Mouse (Mus musculus) liver, embryonic 16.5 days (tissue): Measurements from ENCODE around the gene Atp6v1e1. TPM values are rescaled to one million over a fixed set of nuclear protein-coding genes. Genes with fewer than 3 reads are reported as not detected.
"Not testable (repeated sequence)": the region's sequence is repeated elsewhere in the genome, so short reads cannot be mapped to it uniquely, and the experiment has no call there.

Source experiments
- ATAC-seq: fragments of 200-750 bp; cut with Nextera tagmentation; 2 replicates; pipeline ENCODE4 v1.8.0; 2017; ENCODE audit warnings: low read depth, mild to moderate bottlenecking, moderate number of reproducible peaks, moderate library complexity
- H3K27ac ChIP-seq: fragments of 300-500 bp; sonication (generic); 2 replicates; pipeline ENCODE4 v1.5.1; 2014; ENCODE audit warnings: mild to moderate bottlenecking, low read length
- H3K27me3 ChIP-seq: fragments of 300-500 bp; sonication (generic); 2 replicates; pipeline ENCODE4 v1.6.1; 2014; ENCODE audit warnings: low read depth, low read length, mixed read lengths; ENCODE audit not compliant: control insufficient read depth, insufficient read depth
- H3K36me3 ChIP-seq: fragments of 300-500 bp; sonication (generic); 2 replicates; pipeline ENCODE4 v1.6.1; 2014; ENCODE audit warnings: mild to moderate bottlenecking; ENCODE audit not compliant: control insufficient read depth, insufficient read depth
- H3K4me1 ChIP-seq: fragments of 300-500 bp; sonication (generic); 2 replicates; pipeline ENCODE4 v1.6.1; 2014; ENCODE audit warnings: low read depth, low read length, mixed read lengths; ENCODE audit not compliant: control insufficient read depth
- H3K4me2 ChIP-seq: fragments of 300-500 bp; sonication (generic); 2 replicates; pipeline ENCODE4 v1.6.1; 2014; ENCODE audit warnings: low read depth, low read length, mixed read lengths
- H3K4me3 ChIP-seq: fragments of 300-500 bp; sonication (generic); 2 replicates; pipeline ENCODE4 v1.5.1; 2014; ENCODE audit warnings: low read depth, mild to moderate bottlenecking, low read length
- H3K9ac ChIP-seq: fragments of 300-500 bp; sonication (generic); 2 replicates; pipeline ENCODE4 v1.6.1; 2014; ENCODE audit warnings: low read depth, low read length
- H3K9me3 ChIP-seq: fragments of 300-500 bp; sonication (generic); replicated peaks from 2 replicates; pipeline ENCODE4 v1.6.1; 2016; ENCODE audit warnings: low read length; ENCODE audit not compliant: control insufficient read depth
- WGBS: fragments of 180-500 bp; shearing (Covaris S2); extraction: QIAGEN DNeasy Blood & Tissue Kit; methylation state at CpG from one replicate; pipeline ENCODE4 v1.1.7; 2014; ENCODE audit not compliant: insufficient replicate concordance; 5-methylcytosine and 5-hydroxymethylcytosine counted together
- polyA plus RNA-seq: library from polyadenylated mRNA; unstranded; fragments of >200 nt; fragmentation: Nextera tagmentation; extraction: Ambion mirVana; gene quantifications from 2 replicates; pipeline ENCODE4 v1.2.1, GENCODE M21; 2015

Atp6v1e1 gene
- polyA plus RNA-seq, result 171 and 172 TPM in 2 replicates

DNA sequence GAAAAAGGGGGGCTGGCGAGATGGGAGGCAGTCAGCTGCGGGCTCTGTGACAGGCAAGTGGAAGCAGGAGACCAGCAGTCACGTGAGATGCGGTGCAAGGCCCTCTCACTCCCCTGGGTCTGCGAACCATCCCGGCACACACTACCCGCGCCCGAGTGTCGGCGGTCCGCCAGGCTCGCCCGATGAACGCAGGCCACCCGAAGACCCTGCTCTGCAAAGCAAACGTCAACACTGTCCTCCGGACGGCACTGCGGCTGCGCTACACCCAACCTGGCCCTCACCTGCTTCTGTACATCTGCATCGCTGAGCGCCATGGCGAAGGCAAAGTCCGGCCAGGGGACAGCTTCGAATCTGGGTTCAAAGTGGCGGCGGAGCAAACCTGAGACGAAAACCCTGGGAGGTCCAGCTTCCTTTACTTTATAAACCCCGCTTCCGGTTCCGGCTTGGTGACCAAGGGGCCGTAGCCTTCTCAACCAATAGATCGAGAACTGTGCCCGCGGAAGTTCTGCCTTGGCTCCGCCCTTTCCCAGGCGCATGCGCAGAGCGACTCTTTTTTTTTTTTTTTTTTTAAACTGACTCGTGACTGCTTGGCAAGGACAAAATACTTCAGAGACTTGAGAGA lies at the start of gene Atp6v1e1:
Atp6v1e1 (minus strand) TSS at position 487 of the 622 bp plus-strand sequence.
- ATAC-seq, result peak; percentile 91
- peaks cover 27% of the 10 kb centered on the region for H3K4me1 ChIP-seq
- under 1% methylated on average over 41 of the region's 41 CpGs for WGBS

DNA sequence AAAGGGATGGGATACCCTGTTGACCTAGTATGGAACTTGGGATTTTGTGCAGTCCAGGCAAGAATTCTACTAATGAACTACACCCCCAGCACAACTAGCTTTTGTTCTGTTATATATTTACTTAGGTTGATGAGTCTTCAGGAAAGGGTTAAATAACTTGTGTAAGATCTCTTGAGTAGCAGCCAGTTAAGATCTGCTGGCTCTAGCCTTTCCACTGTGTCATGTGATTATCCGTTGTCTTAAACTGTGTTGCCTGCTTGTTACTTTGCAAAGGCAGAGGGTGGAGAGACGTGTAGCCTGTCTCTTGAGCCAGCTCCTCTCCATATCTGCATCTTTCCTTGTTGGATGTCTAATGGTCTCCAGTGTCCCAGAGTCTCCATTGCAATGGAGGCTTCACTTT lies 48.7 kb upstream of the Atp6v1e1 start:
- H3K4me2 ChIP-seq, result no peak overlapping the region
- H3K4me3 ChIP-seq, result no peak overlapping the region
- H3K9me3 ChIP-seq, result no peaks in the 10 kb centered on the region
- H3K4me1 ChIP-seq, result peaks cover 8% of the 10 kb centered on the region
- H3K36me3 ChIP-seq, result peaks cover 11% of the 10 kb centered on the region; the same call in 1 of the 2 replicates
- H3K27me3 ChIP-seq, result no peaks in the 10 kb centered on the region
- no peak overlapping the region for H3K27ac ChIP-seq
- 70% methylated on average over 2 of the region's 2 CpGs for WGBS
- no peak overlapping the region for H3K9ac ChIP-seq
- ATAC-seq, result no peak

More for the DNA sequence above, at the start of gene Atp6v1e1:
- Histone ChIP-seq H3K4me3 (peak within 1 kb of the TSS; percentile 98), H3K9ac (peak within 1 kb of the TSS; percentile 94), H3K9me3 (no peaks in the 10 kb centered on the region), H3K36me3 (peaks cover 21% of the 10 kb centered on the region), H3K27ac (peak within 1 kb of the TSS; percentile 98), H3K27me3 (no peaks in the 10 kb centered on the region), H3K4me2 (peak within 1 kb of the TSS; percentile 72)

DNA sequence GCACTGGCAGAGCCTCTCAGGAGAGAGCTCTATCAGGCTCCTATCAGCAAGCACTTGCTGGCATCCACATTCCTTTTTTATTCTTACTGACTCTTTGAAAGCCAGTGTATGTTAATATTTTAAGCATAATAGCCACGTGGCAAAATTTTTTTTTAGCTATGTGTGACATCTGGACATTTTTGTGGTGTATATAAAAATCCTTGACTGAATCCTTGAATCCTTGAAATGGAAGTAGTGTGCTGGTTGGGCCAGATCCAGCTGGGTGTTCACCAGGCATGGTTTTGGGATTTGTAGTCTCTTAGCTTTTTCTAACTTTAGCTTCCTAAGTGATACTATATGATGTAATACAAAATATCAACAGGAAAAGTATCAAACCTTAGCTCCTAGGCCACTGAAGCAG lies 46.2 kb upstream of the Atp6v1e1 start:
- Histone ChIP-seq H3K36me3 (peaks cover 21% of the 10 kb centered on the region; the same call in 1 of the 2 replicates), H3K4me2 (no peak overlapping the region), H3K27me3 (no peaks in the 10 kb centered on the region), H3K9ac (no peak overlapping the region), H3K4me3 (no peak overlapping the region), H3K4me1 (peaks cover 6% of the 10 kb centered on the region), H3K9me3 (no peaks in the 10 kb centered on the region), H3K27ac (no peak overlapping the region)
- ATAC-seq, result no peak
- 68% methylated on average over 1 of the region's 1 CpGs for WGBS

DNA sequence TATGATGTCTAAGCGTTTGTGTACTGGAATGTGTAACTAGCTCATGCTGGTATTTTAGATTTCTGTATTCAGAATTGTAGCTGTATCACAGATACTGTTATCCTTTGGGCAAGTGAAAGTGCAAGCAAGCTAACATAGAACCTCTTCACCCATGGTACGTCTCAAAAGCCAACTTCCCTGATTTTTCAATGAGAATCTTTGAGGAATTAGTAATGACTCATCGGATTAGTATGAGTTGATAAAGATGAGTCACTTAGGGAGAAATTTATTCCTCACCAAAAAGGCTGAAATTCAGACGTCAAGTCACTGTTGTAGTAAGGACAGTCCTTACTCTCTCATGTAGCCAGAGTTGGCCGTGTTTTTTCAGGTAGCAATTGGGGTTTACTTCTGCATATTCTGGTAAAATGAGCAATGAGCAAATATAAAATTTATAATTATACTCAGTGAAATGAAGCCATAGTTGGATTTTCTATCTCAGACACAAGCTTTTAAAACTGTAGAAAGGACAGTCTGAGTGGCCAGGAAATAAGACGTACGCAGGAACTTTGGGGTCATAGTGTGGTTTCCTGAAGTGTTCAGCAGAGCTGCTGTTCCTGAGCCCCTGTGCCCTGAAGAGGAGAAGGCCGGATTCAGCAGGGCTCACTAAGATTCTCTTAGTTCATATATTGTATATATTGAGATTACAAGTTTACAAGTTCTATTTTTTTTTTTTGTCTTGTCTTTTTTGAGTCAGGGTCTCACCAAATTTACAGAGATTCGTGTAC lies 43.6 kb upstream of the Atp6v1e1 start:
- no peaks in the 10 kb centered on the region for H3K9me3 ChIP-seq
- no peaks in the 10 kb centered on the region for H3K27me3 ChIP-seq
- H3K4me3 ChIP-seq, result no peak overlapping the region
- no peak overlapping the region for H3K27ac ChIP-seq
- peaks cover 2% of the 10 kb centered on the region for H3K4me1 ChIP-seq
- WGBS, result 52% methylated on average over 9 of the region's 9 CpGs
- no peak overlapping the region for H3K9ac ChIP-seq
- no peak for ATAC-seq
- peaks cover 25% of the 10 kb centered on the region; the same call in 1 of the 2 replicates for H3K36me3 ChIP-seq
- H3K4me2 ChIP-seq, result no peak overlapping the region

DNA sequence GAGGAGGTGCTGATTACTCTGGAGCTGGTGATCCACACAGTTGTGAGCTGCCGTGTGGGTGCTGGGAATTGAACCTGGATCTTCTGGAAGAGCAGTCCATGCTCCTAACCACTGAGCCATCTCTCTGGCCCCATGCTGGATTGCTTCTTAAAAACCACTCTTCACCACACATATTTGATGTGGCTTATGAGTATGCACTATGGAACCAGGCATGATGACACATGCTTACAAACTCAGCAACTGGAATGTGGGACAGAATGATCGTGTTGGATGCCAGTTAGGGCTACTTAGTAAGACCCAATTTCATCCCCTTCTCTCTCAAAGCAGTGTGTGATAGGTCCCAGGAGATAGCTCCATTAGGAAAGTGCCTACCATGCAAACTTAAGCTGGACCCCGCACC lies 37.5 kb upstream of the Atp6v1e1 start:
- H3K4me2 ChIP-seq, result no peak overlapping the region
- WGBS, result 85% methylated on average over 3 of the region's 3 CpGs
- H3K4me1 ChIP-seq, result peaks cover 10% of the 10 kb centered on the region
- no peak overlapping the region for H3K4me3 ChIP-seq
- no peak for ATAC-seq
- H3K27me3 ChIP-seq, result no peaks in the 10 kb centered on the region
- H3K9ac ChIP-seq, result no peak overlapping the region
- no peaks in the 10 kb centered on the region for H3K9me3 ChIP-seq
- no peak overlapping the region for H3K27ac ChIP-seq
- peaks cover 24% of the 10 kb centered on the region for H3K36me3 ChIP-seq

DNA sequence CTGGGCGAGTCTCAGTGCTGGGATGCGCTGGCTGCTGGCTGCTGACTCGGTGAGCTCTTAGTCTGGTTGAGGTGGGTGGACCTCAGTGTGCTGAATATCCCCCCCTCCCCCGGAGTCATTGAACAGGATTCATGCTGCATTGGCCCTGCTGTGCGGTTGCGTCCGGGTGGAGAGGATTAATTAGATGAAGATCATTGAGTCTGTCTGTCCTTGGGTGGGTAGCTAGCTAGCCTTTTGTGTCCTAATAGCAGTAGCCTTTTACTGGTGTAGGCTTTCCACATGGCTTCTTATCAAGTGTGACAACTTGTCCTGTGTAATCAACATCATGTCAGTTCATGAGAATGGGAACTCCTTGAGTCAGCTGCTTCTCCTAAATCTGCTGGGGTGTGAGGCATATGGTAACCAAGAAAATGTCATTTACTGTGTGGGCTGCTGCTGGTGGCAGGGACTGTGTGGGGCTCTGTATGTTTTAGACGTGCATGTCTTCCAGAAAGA lies 35.7 kb upstream of the Atp6v1e1 start:
- H3K27ac ChIP-seq, result no peak overlapping the region
- H3K4me3 ChIP-seq, result no peak overlapping the region
- no peaks in the 10 kb centered on the region for H3K9me3 ChIP-seq
- H3K36me3 ChIP-seq, result peaks cover 20% of the 10 kb centered on the region
- H3K9ac ChIP-seq, result no peak overlapping the region
- H3K4me1 ChIP-seq, result peaks cover 18% of the 10 kb centered on the region
- no peak overlapping the region for H3K4me2 ChIP-seq
- WGBS, result 80% methylated on average over 8 of the region's 8 CpGs
- no peak; the same call in 1 of the 2 replicates for ATAC-seq
- no peaks in the 10 kb centered on the region for H3K27me3 ChIP-seq

DNA sequence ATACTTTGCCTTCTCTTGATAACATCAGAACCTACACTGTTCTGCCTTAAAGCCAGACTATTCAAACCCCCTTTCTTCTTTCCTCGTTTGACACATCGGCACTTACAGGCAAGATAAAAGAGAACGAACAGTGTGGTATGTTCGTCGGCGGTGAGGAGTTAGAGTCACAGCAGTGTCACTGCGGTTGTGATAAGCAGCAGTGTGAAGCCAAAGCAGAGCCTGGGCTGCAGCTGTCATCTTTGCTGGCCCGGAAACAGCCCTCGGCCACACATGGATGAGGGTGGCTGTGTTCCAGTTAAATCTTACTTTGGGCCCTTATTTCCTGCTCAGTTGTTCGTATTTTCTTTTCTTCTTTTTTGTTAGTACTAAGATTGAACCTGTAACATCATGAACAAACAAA lies 31.8 kb upstream of the Atp6v1e1 start:
- 22% methylated on average over 10 of the region's 10 CpGs for WGBS
- Histone ChIP-seq H3K4me1 (peaks cover 16% of the 10 kb centered on the region), H3K4me3 (no peak overlapping the region), H3K9ac (no peak overlapping the region), H3K27ac (peak overlapping the region; percentile 69), H3K9me3 (no peaks in the 10 kb centered on the region), H3K36me3 (peaks cover 18% of the 10 kb centered on the region), H3K27me3 (no peaks in the 10 kb centered on the region), H3K4me2 (no peak overlapping the region)
- ATAC-seq, result peak; percentile 86

DNA sequence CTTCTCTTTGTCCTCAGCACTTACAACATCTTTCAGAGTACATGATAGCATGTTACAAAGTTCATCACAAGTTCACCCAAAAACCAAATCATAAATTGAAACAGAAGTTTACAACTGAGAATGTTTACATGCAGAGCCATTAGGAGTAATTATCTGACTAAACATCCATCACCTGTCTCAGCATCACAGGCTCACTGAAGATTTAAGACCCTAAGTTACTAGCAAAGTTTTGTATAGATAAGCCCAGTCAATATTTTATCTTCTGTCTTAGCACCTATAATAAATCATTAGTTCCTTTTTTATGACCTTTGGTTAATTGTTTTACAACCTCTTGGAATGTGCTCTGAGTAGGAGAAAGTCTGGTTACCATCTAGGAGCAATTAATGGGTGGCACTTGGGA lies 28.1 kb upstream of the Atp6v1e1 start:
- not testable (repeated sequence) for H3K4me1 ChIP-seq, H3K9ac ChIP-seq, H3K27me3 ChIP-seq, H3K9me3 ChIP-seq, ATAC-seq, H3K27ac ChIP-seq, H3K4me2 ChIP-seq, H3K4me3 ChIP-seq
- H3K36me3 ChIP-seq, result peaks cover 20% of the 10 kb centered on the region

DNA sequence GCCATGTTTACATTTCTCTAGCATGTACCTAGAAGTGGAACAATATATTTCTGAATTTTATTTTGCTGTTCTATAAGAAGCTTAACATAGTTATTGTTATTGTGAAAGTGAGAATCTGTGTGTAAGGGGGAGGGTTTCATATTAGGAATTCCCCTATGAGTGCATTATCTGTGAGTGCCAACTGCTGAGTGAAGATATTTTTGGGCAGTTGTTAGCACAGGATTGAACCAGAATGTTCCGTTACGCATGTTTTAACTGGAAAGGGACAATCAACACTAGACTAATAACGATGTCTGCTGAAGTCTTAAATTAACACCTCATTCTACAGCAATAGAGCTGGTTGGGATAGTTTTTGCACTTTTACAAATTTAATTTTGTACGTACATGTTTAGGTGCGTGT lies 19.2 kb upstream of the Atp6v1e1 start:
- H3K27ac ChIP-seq, result peak overlapping the region; percentile 1
- peaks cover 6% of the 10 kb centered on the region; the same call in 1 of the 2 replicates for H3K36me3 ChIP-seq
- H3K9me3 ChIP-seq, result no peaks in the 10 kb centered on the region
- 41% methylated on average over 5 of the region's 5 CpGs for WGBS
- no peak overlapping the region for H3K4me3 ChIP-seq
- peaks cover 29% of the 10 kb centered on the region for H3K4me1 ChIP-seq
- H3K4me2 ChIP-seq, result peak overlapping the region; percentile 32
- no peaks in the 10 kb centered on the region for H3K27me3 ChIP-seq
- peak; percentile 70 for ATAC-seq
- H3K9ac ChIP-seq, result 0 out of 2 replicates have a peak overlapping the region, but pooled peaks have one; percentile 5
